Mouse (Mus musculus) megakaryocyte, embryonic 14.5 days (primary cell): ENCODE measurements around the gene Rptor.

Experiments used
- FLI1 ChIP-seq: IDR thresholded peaks from 2 replicates; pipeline ENCODE4 v1.6.1; 2012; ENCODE audit warnings: low read length, inconsistent platforms, mixed read lengths
- GATA1 ChIP-seq: IDR thresholded peaks from 3 replicates; pipeline ENCODE4 v1.6.1; 2012; ENCODE audit warnings: mixed read lengths, low read length, inconsistent platforms, borderline replicate concordance

GRCm38 (mm10) chr11:119600286-119600685 is 2.4 kb upstream of the Rptor start:
- TF ChIP-seq GATA1 (no peak), FLI1 (no peak)
